25 mouse cellular contexts compared by ENCODE assay signal in the genomic region with DNA sequence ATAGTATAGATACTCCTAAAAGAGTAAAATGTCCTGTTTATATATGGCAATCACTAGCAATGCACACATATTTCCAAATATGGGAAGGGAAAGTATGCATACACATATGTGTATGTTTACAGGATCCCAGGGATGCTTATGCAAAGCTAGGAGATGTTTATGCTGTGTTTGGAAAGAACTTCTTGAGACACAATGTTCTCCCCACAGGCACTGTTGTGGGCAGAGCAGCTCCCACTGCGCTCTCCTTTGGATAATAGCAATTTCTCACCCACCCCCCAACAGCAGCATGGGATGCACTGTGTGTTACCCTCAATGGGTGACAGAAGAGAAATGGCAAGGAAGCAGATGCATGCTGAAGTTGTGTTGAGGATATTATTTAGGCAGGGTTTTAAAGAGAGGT.
DNase-seq lines count a peak whose midpoint lies in the region; ATAC-seq and TF ChIP-seq lines count a peak whose summit lies in the region.
"Had no signal": no experiment of that assay in that cellular context is flagged by ENCODE, and none has a peak within 500 bp of the region (broad histone marks: within the 10 kb centered on the region; RNA-seq: fewer than 3 reads in every experiment).

No protein-coding gene starts in this region.

- H3K4me2 ChIP-seq in intestine, embryonic 15.5 days (replicated peaks): no peak overlapping the region
- H3K4me2 ChIP-seq in intestine, postnatal 0 days (replicated peaks; ENCODE audit: low read depth): no peak overlapping the region
- no peak overlapping the region for H3K4me2 ChIP-seq in lung, embryonic 15.5 days
- H3K4me2 ChIP-seq in lung, postnatal 0 days (replicated peaks; ENCODE audit: low read depth, low read length): no peak overlapping the region
- no peak overlapping the region for H3K4me2 ChIP-seq in intestine, embryonic 16.5 days (ENCODE audit: low read depth, low read length)
- H3K4me2 ChIP-seq: embryonic facial prominence, embryonic 12.5 days; forebrain, embryonic 13.5 days had no signal

- no peak overlapping the region for H3K27ac ChIP-seq in intestine, embryonic 15.5 days
- no peak overlapping the region for H3K27ac ChIP-seq in intestine, postnatal 0 days (ENCODE audit: low read depth, low read length)
- H3K27ac ChIP-seq in lung, embryonic 15.5 days: 0 out of 2 replicates have a peak overlapping the region, but pooled peaks have one; percentile 15
- H3K27ac ChIP-seq in lung, postnatal 0 days (ENCODE audit: low read length): no peak overlapping the region
- no peak overlapping the region for H3K27ac ChIP-seq in intestine, embryonic 16.5 days (ENCODE audit: low read length)
- H3K27ac ChIP-seq: embryonic facial prominence, embryonic 10.5 days; embryonic facial prominence, embryonic 12.5 days; forebrain, embryonic 13.5 days had no signal

- 79% methylated on average over 1 of the region's 1 CpGs for WGBS in intestine, embryonic 15.5 days
- 79% methylated on average over 1 of the region's 1 CpGs for WGBS in intestine, postnatal 0 days
- 68% methylated on average over 1 of the region's 1 CpGs for WGBS in lung, embryonic 15.5 days
- 68% methylated on average over 1 of the region's 1 CpGs for WGBS in lung, postnatal 0 days
- 68% methylated on average over 1 of the region's 1 CpGs for WGBS in intestine, embryonic 16.5 days

- ATAC-seq in intestine, embryonic 15.5 days: peak; percentile 47; the same call in 1 of the 2 replicates
- ATAC-seq in intestine, postnatal 0 days: no peak
- peak; percentile 84; the same call in 1 of the 2 replicates for ATAC-seq in lung, embryonic 15.5 days (ENCODE audit: borderline replicate concordance, extremely low read depth, low FRiP score, low TSS enrichment)
- ATAC-seq in lung, postnatal 0 days: peak; percentile 32
- peak; percentile 78 for ATAC-seq in intestine, embryonic 16.5 days
- ATAC-seq: activated CD4-positive, CD25-positive, alpha-beta regulatory T cell, adult 4 months; CD4-positive, CD25-positive, alpha-beta regulatory T cell, adult 4 months; forebrain, embryonic 13.5 days; Patski had no signal

- no peak for DNase-seq in lung, adult 18-20 months
- peak; percentile 9 for DNase-seq in lung, postnatal 0 days (ENCODE audit: low spot score)
- DNase-seq in lung, postnatal 36 days: no peak
- DNase-seq in urinary bladder, adult 18-20 months (ENCODE audit: low spot score in 2 of 2): no peak
- DNase-seq: adrenal gland, adult 8-10 months; adrenal gland, postnatal 14 days; adrenal gland, postnatal 36 days; B cell, adult 2 months; cerebellum, adult 11-12 months; cerebellum, adult 2 months; cerebellum, adult 9-10 months; cerebellum, postnatal 10 days; cerebellum, postnatal 25 days had no signal

- H3K27me3 ChIP-seq in intestine, embryonic 15.5 days (replicated peaks): no peaks in the 10 kb centered on the region
- H3K27me3 ChIP-seq in intestine, postnatal 0 days (replicated peaks; ENCODE audit: control insufficient read depth, insufficient read depth, low read length): no peaks in the 10 kb centered on the region
- H3K27me3 ChIP-seq in lung, embryonic 15.5 days: no peaks in the 10 kb centered on the region
- no peaks in the 10 kb centered on the region for H3K27me3 ChIP-seq in lung, postnatal 0 days (replicated peaks; ENCODE audit: insufficient read depth, low read length)
- H3K27me3 ChIP-seq in intestine, embryonic 16.5 days (replicated peaks; ENCODE audit: control insufficient read depth, insufficient read depth, low read length): no peaks in the 10 kb centered on the region
- H3K27me3 ChIP-seq: CH12.LX; embryonic facial prominence, embryonic 12.5 days; forebrain, embryonic 13.5 days; Patski had no signal

- no peak overlapping the region for H3K9ac ChIP-seq in intestine, embryonic 15.5 days
- no peak overlapping the region for H3K9ac ChIP-seq in intestine, postnatal 0 days (ENCODE audit: low read depth, low read length)
- no peak overlapping the region for H3K9ac ChIP-seq in lung, embryonic 15.5 days
- no peak overlapping the region for H3K9ac ChIP-seq in lung, postnatal 0 days (replicated peaks; ENCODE audit: low read depth)
- no peak overlapping the region for H3K9ac ChIP-seq in intestine, embryonic 16.5 days (ENCODE audit: low read depth, low read length)
- H3K9ac ChIP-seq: embryonic facial prominence, embryonic 12.5 days; forebrain, embryonic 13.5 days had no signal

- no peak for TF ChIP-seq EP300 in lung, postnatal 0 days (IDR thresholded peaks at IDR 0.05)

- no peaks in the 10 kb centered on the region for H3K4me1 ChIP-seq in intestine, embryonic 15.5 days (replicated peaks)
- H3K4me1 ChIP-seq in intestine, postnatal 0 days (replicated peaks; ENCODE audit: control insufficient read depth, insufficient read depth, low read length): no peaks in the 10 kb centered on the region
- H3K4me1 ChIP-seq in lung, embryonic 15.5 days: peaks cover 4% of the 10 kb centered on the region; the same call in 1 of the 2 replicates
- no peaks in the 10 kb centered on the region for H3K4me1 ChIP-seq in lung, postnatal 0 days (ENCODE audit: insufficient read depth, low read depth, low read length)
- no peaks in the 10 kb centered on the region for H3K4me1 ChIP-seq in intestine, embryonic 16.5 days (ENCODE audit: control insufficient read depth, insufficient read depth, low read length)
- H3K4me1 ChIP-seq: embryonic facial prominence, embryonic 10.5 days; forebrain, embryonic 13.5 days had no signal

- no peak for TF ChIP-seq CTCF in intestine, postnatal 0 days (IDR thresholded peaks at IDR 0.05; ENCODE audit: low read depth)
- TF ChIP-seq CTCF in lung, postnatal 0 days (IDR thresholded peaks at IDR 0.05): no peak

- H3K4me3 ChIP-seq in intestine, embryonic 15.5 days (replicated peaks): no peak overlapping the region
- no peak overlapping the region for H3K4me3 ChIP-seq in intestine, postnatal 0 days (ENCODE audit: low read depth, low read length)
- no peak overlapping the region for H3K4me3 ChIP-seq in lung, embryonic 15.5 days
- H3K4me3 ChIP-seq in lung, postnatal 0 days (ENCODE audit: low read depth, low read length): no peak overlapping the region
- H3K4me3 ChIP-seq in intestine, embryonic 16.5 days (ENCODE audit: low read length): no peak overlapping the region
- H3K4me3 ChIP-seq: embryonic facial prominence, embryonic 10.5 days; embryonic facial prominence, embryonic 12.5 days; forebrain, embryonic 13.5 days had no signal

- H3K36me3 ChIP-seq in intestine, embryonic 15.5 days: no peaks in the 10 kb centered on the region
- H3K36me3 ChIP-seq in intestine, postnatal 0 days (ENCODE audit: control insufficient read depth, insufficient read depth): no peaks in the 10 kb centered on the region
- H3K36me3 ChIP-seq in lung, embryonic 15.5 days: no peaks in the 10 kb centered on the region
- no peaks in the 10 kb centered on the region for H3K36me3 ChIP-seq in lung, postnatal 0 days (ENCODE audit: insufficient read depth, low read length)
- H3K36me3 ChIP-seq in intestine, embryonic 16.5 days (ENCODE audit: control insufficient read depth, insufficient read depth, low read length): no peaks in the 10 kb centered on the region
- H3K36me3 ChIP-seq: embryonic facial prominence, embryonic 10.5 days; embryonic facial prominence, embryonic 12.5 days; G1E had no signal

- H3K9me3 ChIP-seq in intestine, embryonic 15.5 days: no peaks in the 10 kb centered on the region
- H3K9me3 ChIP-seq in intestine, postnatal 0 days (ENCODE audit: control insufficient read depth): no peaks in the 10 kb centered on the region
- no peaks in the 10 kb centered on the region for H3K9me3 ChIP-seq in lung, embryonic 15.5 days
- no peaks in the 10 kb centered on the region for H3K9me3 ChIP-seq in lung, postnatal 0 days (ENCODE audit: low read length)
- H3K9me3 ChIP-seq in intestine, embryonic 16.5 days (ENCODE audit: control insufficient read depth, low read length): no peaks in the 10 kb centered on the region
- H3K9me3 ChIP-seq: embryonic facial prominence, embryonic 10.5 days; embryonic facial prominence, embryonic 12.5 days; forebrain, embryonic 13.5 days had no signal
